Mouse (Mus musculus) megakaryocyte, embryonic 14.5 days (primary cell): ENCODE measurements around the gene Paxx.

Source experiments
- FLI1 ChIP-seq: IDR thresholded peaks from 2 replicates; pipeline ENCODE4 v1.6.1; 2012; ENCODE audit warnings: low read length, inconsistent platforms, mixed read lengths
- GATA1 ChIP-seq: IDR thresholded peaks from 3 replicates; pipeline ENCODE4 v1.6.1; 2012; ENCODE audit warnings: mixed read lengths, low read length, inconsistent platforms, borderline replicate concordance

DNA sequence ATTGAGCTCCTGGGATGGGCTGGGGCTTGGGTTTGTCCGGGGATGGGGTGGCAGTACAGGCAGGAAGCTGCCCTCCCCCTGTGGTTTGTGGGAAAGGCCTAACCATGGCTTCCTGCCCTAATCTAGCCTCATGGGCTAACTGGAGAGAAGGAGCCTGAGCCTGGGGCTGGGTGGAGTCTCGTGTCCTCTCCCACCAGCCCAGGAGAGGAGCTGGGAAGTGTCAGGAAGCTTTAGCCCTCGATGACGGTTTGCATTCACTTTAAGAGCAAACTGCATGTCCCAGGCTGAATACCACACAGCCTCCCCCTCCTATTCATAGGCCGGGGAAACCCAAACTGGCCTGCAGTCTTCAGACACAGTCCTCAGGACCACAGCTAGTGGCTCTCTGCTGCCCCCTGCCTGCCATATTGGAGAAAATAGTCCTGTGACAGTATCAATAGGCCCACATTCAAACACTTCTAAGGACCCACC, 34.1 kb downstream of the Paxx start:
- no peak for TF ChIP-seq GATA1
- TF ChIP-seq FLI1, result no peak
